Mouse (Mus musculus): ENCODE data around the gene Vps45. TPM values are rescaled to one million over a fixed set of nuclear protein-coding genes. Genes with fewer than 3 reads are reported as not detected.
A peak's percentile ranks its signal among the peaks of the same experiment; 100 is the strongest.

Vps45 gene
- polyA plus RNA-seq, 1 experiment = not detected

DNA sequence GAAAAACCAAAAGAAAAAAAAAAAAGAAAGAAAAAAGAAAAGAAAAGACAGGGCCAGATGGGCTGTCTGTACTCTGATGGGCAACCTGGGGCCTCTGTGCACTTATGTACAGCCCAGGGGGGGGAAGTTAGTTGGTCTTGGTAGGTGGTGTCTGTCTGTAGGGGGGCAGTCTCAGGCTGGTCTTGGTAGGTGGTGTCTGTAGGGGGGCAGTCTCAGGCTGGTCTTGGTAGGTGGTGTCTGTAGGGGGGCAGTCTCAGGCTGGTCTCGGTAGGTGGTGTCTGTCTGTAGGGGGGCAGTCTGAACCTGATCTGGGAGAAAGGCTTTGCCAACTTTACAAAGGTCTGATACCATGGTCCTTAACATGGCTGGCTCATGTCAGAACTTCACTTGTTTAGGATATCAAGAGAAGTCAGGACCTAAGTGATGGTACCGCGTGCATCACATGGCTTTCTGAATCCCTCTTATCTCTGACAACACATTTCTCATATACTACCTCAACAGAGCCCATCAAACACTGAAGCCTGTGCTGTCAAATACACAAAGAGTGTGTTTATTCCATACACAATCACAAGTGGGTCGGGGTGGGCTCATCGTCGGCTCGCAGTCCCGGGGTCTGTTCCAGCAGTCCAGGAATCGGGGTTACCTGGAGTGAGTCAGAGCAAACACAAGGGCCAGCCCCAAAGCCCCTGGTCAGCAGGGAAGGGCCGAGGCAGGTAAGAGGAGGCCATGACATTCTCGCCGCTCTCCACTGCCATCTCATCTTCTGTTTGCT is 58.8 kb downstream of the Vps45 start:
- no peak for TF ChIP-seq POLR2A (IDR thresholded peaks at IDR 0.05; ENCODE audit: insufficient read depth, low read depth, low read length)
- no peak for TF ChIP-seq CTCF (IDR thresholded peaks at IDR 0.05; ENCODE audit: insufficient read depth, low read depth, low read length)
- Histone ChIP-seq H3K4me1 (ENCODE audit: control insufficient read depth, insufficient read depth, low read length) (peaks cover 34% of the 10 kb centered on the region), H3K27ac (ENCODE audit: insufficient read depth, low read depth, low read length) (peak overlapping the region; percentile 93), H3K4me3 (ENCODE audit: insufficient read depth, low read depth, low read length) (no peak overlapping the region)
- 90% methylated on average over 12 of the region's 12 CpGs for WGBS

DNA sequence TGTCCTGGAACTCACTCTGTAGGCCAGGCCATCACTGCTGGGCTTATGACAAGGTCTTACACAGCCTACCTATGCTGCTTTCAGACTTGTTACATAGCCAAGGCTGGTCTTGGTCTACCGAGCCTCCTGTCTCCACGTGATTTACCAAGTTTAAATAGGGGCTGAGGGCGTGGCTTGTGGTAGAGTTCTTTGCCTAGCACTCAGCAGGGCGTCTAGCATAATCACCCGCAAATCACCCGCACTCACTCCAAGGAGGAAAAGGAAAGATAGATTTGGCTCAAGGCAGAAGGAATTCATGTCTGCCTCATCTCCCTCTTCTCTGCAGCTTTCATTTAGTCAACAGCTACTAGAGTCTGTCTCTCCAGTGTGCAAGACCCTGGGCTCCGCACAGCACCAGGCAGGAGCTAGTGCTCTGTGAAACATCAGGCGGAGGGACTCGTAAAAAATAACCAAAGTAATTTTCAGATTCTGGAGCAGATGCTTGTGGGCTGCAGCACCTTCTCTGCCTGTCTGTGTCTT is 61.0 kb downstream of the Vps45 start:
- 17% methylated on average over 9 of the region's 9 CpGs for WGBS
- Histone ChIP-seq H3K4me3 (ENCODE audit: insufficient read depth, low read depth, low read length) (peak overlapping the region; percentile 11; the same call in 1 of the 2 replicates), H3K27ac (ENCODE audit: insufficient read depth, low read depth, low read length) (peak overlapping the region; percentile 43), H3K4me1 (ENCODE audit: control insufficient read depth, insufficient read depth, low read length) (peaks cover 46% of the 10 kb centered on the region)
- TF ChIP-seq POLR2A (IDR thresholded peaks at IDR 0.05; ENCODE audit: insufficient read depth, low read depth, low read length) (no peak), CTCF (IDR thresholded peaks at IDR 0.05; ENCODE audit: insufficient read depth, low read depth, low read length) (no peak)

DNA sequence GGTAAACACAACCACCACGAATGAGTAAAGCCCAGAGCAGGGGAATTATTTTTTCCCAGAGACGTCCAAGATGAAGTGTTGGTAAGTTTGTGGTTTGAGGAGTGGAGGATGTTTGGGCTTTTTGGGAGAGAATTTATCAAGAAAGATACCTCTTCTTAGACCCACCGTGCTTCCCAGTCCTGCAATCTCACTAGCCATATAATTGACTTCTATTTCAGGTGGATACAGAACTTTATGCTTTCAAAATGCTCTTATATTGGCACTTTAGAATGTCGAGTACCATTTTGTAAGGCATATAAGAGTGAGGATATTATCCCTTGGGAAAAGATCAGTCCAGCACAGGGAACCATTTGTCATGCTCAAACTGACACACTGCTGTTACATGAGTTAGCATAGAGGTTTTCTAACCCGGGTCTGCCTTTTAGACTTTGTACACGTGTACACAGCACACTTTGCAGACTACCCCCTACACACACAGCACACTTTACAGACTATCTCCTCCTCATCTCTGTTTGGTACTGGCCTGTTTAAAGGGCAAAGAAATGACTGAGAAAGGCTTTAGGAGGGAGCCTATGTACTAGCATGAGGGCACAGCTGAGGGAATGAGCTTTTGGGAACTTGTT is 61.7 kb downstream of the Vps45 start:
- Histone ChIP-seq H3K4me3 (ENCODE audit: insufficient read depth, low read depth, low read length) (peak overlapping the region; percentile 59), H3K27ac (ENCODE audit: insufficient read depth, low read depth, low read length) (peak overlapping the region; percentile 69), H3K4me1 (ENCODE audit: control insufficient read depth, insufficient read depth, low read length) (peaks cover 45% of the 10 kb centered on the region)
- WGBS = 9% methylated on average over 6 of the region's 6 CpGs
- TF ChIP-seq CTCF (IDR thresholded peaks at IDR 0.05; ENCODE audit: insufficient read depth, low read depth, low read length) (no peak), POLR2A (IDR thresholded peaks at IDR 0.05; ENCODE audit: insufficient read depth, low read depth, low read length) (no peak)

DNA sequence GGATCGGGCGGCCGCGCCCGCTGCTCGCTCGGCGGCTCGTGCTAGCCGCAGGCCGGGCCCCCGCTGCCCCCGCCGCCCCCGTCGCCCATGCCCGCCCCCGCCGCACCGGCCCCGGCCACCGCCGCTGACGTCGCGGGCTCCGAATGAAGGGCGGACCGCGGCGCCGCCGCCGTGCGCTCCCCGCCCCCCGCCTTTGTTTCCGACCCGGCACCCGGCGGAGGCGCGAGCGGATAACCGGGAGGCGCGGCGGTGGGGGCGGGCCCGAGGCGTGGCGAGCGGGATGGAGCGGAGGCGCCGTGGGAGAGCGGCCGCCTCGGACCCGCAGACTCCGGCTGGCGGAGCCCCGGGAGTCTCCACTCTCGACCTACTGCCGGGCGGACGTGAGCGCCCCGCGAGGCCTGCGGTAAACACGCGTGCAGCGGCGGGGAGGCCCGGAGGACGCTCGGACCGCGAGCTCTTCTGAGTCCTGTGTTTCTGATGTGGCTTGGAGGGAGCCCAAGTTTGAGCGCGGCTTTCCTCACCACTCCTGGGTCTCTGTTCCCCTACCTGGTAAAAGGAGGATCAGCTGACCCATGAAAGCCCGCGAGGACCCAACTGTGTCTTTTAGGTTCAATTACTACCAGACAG is 62.4 kb downstream of the Vps45 start, which contains the start of gene Plekho1:
Gene Plekho1 (minus strand): TSS at position 200 of the 627 bp plus-strand sequence.
- under 1% methylated on average over 82 of the region's 84 CpGs for WGBS
- Histone ChIP-seq H3K4me3 (ENCODE audit: insufficient read depth, low read depth, low read length) (peak within 1 kb of the TSS; percentile 59), H3K27ac (ENCODE audit: insufficient read depth, low read depth, low read length) (peak within 1 kb of the TSS; percentile 96), H3K4me1 (ENCODE audit: control insufficient read depth, insufficient read depth, low read length) (peaks cover 46% of the 10 kb centered on the region)
- TF ChIP-seq POLR2A (IDR thresholded peaks at IDR 0.05; ENCODE audit: insufficient read depth, low read depth, low read length) = peak; percentile 67; the same call in 1 of the 2 replicates
- TF ChIP-seq CTCF (IDR thresholded peaks at IDR 0.05; ENCODE audit: insufficient read depth, low read depth, low read length) = no peak

DNA sequence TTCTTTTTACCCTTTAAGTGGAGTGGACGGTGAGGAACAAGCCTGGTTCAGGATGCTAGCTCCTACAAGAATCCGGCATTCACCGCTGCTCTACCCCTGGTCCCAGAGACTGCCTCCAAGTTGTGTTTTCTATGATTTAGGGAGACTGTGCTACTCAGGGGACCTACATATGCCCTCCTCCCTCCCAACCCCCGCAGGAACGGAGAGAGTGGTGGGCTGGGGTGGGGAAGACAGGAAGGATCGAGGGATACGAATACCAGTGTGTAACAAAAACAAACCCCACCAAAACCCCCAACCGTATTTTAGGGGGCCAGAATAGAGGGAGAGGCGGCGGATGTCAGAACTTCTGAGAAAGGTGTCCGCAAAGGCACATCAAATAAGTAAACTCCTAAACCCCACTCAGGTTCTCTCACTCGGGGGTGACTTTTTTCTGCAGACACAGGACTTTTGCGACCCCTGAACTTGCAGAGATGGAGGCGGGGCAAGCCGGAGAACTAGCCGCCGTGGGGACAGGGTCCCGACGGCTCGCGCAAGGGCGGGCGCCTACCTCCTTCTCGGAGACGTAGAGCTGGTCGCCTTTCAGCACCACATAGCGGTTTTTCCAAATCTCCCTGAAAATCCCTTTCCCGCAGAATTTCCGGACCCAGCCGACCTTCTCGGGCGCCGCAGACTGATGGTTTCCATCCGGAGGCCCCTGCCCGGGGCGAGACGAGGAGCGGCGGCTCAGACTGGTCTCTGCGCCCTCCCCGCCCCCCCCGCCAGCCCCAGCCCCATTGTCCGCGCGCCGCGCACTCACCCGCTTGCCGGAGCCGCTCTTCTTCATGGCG is 63.1 kb downstream of the Vps45 start:
- Histone ChIP-seq H3K27ac (ENCODE audit: insufficient read depth, low read depth, low read length) (peak overlapping the region; percentile 96), H3K4me1 (ENCODE audit: control insufficient read depth, insufficient read depth, low read length) (peaks cover 47% of the 10 kb centered on the region), H3K4me3 (ENCODE audit: insufficient read depth, low read depth, low read length) (peak overlapping the region; percentile 59)
- 2% methylated on average over 50 of the region's 51 CpGs for WGBS
- TF ChIP-seq CTCF (IDR thresholded peaks at IDR 0.05; ENCODE audit: insufficient read depth, low read depth, low read length) (no peak), POLR2A (IDR thresholded peaks at IDR 0.05; ENCODE audit: insufficient read depth, low read depth, low read length) (no peak)

DNA sequence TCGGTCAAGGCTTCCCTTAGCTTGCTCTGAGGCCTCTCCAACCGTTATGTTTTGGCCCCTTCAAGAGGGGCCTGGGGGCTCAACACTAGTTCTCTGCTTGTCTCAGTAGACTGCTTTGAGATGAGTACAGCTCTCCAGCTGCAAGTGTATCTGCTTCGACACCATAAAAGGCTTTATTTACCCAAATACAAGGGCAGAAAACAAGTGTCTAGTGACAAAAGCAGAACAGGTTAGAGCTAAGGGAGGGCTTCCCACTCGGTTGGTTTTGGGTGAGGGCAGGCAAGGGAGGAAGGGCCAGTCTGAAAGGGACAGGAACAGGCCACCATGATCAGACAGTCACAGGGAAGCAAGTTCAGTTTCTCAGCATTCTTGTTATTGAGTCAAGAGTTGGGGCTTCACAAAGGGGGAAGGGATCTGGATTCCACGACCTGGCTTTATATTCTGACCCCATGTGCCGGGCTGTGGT is 63.9 kb downstream of the Vps45 start:
- Histone ChIP-seq H3K4me1 (ENCODE audit: control insufficient read depth, insufficient read depth, low read length) (peaks cover 45% of the 10 kb centered on the region), H3K4me3 (ENCODE audit: insufficient read depth, low read depth, low read length) (peak overlapping the region; percentile 59), H3K27ac (ENCODE audit: insufficient read depth, low read depth, low read length) (peak overlapping the region; percentile 96)
- TF ChIP-seq POLR2A (IDR thresholded peaks at IDR 0.05; ENCODE audit: insufficient read depth, low read depth, low read length) (no peak), CTCF (IDR thresholded peaks at IDR 0.05; ENCODE audit: insufficient read depth, low read depth, low read length) (no peak)
- 4% methylated on average over 6 of the region's 6 CpGs for WGBS

DNA sequence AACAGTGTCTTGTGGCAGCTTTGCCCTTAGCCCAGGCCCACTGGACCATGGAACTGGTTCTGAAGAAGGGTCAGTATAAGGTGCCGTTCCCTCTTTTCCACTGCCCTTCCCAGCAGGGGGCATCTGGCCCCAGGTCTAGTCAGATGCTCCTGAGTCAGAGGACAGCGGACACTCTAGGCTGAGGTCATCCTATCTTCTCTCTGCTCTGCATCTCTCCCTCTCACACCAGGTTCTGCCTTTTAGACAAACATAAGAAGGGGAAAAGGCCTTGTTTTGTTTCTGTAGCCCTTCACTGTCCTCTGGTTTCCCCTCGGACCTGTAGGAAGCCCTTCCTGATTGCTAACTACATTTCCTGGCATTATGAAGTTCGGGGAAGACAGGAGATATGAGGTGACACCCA is 64.4 kb downstream of the Vps45 start:
- Histone ChIP-seq H3K4me3 (ENCODE audit: insufficient read depth, low read depth, low read length) (peak overlapping the region; percentile 59), H3K4me1 (ENCODE audit: control insufficient read depth, insufficient read depth, low read length) (peaks cover 45% of the 10 kb centered on the region), H3K27ac (ENCODE audit: insufficient read depth, low read depth, low read length) (peak overlapping the region; percentile 96)
- TF ChIP-seq POLR2A (IDR thresholded peaks at IDR 0.05; ENCODE audit: insufficient read depth, low read depth, low read length) = no peak
- TF ChIP-seq CTCF (IDR thresholded peaks at IDR 0.05; ENCODE audit: insufficient read depth, low read depth, low read length) = no peak
- 5% methylated on average over 4 of the region's 4 CpGs for WGBS

DNA sequence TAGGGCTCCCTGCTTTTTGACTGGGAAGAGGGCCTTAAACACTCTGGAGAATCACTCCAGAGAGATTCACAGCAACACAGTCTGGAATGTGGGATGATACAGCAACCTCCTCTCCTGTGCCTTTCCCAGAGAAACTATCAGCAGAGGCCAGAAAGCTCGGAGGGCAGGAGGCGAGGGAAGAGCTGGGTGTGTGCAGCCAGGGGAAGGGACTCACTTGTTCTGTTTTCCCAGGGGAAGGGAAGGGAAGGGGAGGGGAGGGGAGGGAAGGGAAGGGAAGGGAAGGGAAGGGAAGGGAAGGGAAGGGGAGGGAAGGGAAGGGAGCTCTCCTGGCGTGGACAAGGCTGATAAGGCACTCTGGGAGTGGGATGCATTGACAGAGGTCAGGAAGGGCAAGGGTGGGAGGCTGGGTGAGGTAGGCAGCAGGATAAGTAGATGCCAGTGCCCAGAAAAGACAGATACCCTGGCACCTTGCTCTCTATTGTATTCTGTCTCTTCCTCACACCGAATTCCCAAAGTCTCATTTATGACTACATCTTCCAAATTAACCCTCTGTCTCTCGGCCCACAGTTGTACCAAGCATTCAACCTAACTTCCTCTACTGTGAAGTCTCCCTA is 65.2 kb downstream of the Vps45 start:
- TF ChIP-seq POLR2A (IDR thresholded peaks at IDR 0.05; ENCODE audit: insufficient read depth, low read depth, low read length) (no peak), CTCF (IDR thresholded peaks at IDR 0.05; ENCODE audit: insufficient read depth, low read depth, low read length) (no peak)
- Histone ChIP-seq H3K4me3 (ENCODE audit: insufficient read depth, low read depth, low read length) (peak overlapping the region; percentile 59), H3K4me1 (ENCODE audit: control insufficient read depth, insufficient read depth, low read length) (peaks cover 45% of the 10 kb centered on the region), H3K27ac (ENCODE audit: insufficient read depth, low read depth, low read length) (peak overlapping the region; percentile 96)
- WGBS = 4% methylated on average over 5 of the region's 5 CpGs
